Mouse (Mus musculus) liver, embryonic 14.5 days (tissue): Measurements from ENCODE around the gene Miga2.

Source experiments
- CTCF ChIP-seq: IDR thresholded peaks from 2 replicates; pipeline ENCODE4 v1.5.1; 2016; ENCODE audit warnings: antibody characterized with exemption, low read depth, control low read depth
- EP300 ChIP-seq: IDR thresholded peaks from 2 replicates; pipeline ENCODE4 v1.6.1; 2016; ENCODE audit warnings: antibody characterized with exemption, low read depth

DNA sequence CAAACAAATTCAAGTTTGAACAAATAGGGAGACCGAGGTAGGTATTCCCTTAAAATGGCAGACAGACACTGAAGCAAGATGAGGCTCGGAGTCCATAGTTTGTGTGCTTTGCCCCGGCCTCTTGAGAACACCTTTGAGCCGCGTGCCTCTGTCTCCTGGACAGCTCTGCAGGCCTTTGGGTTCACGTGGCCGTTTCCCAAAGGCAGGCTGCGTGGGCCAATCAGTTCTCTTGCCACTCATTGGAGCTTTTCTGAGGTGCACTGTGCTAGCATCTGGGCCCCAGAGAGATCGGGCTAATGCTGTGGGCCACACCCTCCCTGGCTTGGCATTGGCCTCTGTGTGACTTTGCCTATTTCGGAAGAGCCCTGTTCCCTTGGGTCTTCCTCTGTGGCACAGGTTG, 11.9 kb downstream of the Miga2 start:
- TF ChIP-seq CTCF: no peak
- TF ChIP-seq EP300: no peak
